Mouse (Mus musculus): ENCODE data around the gene Olfr945. TPM values are rescaled to one million over a fixed set of nuclear protein-coding genes. Genes with fewer than 3 reads are reported as not detected.

The Olfr945 gene
- not detected in 2 replicates for polyA plus RNA-seq (2012; rRNA removed; ENCODE audit: low replicate concordance)

DNA sequence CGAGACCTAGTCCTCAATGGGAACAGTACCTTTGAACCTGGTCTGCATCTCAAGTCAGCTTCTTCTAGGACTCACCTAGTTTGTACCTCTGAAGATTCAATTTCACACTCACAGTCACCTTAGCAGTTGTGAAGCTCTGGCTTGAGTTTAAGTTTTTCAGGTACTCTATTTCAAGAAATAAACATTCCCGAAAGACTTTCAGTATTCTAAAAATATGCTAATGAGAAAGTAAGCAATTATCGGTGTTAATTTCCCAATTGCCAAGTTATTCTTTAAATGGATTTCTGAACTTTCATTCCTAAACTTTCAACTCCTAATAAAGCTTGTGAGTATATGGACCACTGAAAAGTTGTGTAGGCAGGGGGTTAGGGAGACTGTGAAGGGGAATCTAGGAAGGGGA is at the start of gene Olfr945:
Gene Olfr945, minus strand, starts transcription at position 101 of the 400 bp plus-strand sequence.

DNA sequence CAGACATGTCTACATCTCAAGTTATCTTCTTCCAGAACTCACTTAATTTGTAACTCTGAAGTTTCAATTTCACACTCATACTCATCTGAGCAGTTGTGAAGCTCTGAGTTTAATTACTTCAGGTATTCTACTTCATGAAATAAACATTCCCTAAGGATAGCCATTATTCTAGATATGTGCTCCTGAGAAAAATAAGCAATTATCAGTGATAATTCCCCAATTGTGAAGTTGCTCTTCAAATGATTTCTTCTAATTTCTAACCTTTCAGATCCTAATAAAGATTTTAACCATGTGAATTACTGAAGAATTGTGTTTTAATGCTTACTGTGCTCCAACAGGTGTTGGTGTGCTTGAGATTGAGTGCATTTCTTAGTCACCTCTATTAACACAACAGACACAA is 49.3 kb upstream of the Olfr945 start, which contains the start of gene Olfr948:
Gene Olfr948, minus strand, starts transcription at position 101 of the 400 bp plus-strand sequence.

DNA sequence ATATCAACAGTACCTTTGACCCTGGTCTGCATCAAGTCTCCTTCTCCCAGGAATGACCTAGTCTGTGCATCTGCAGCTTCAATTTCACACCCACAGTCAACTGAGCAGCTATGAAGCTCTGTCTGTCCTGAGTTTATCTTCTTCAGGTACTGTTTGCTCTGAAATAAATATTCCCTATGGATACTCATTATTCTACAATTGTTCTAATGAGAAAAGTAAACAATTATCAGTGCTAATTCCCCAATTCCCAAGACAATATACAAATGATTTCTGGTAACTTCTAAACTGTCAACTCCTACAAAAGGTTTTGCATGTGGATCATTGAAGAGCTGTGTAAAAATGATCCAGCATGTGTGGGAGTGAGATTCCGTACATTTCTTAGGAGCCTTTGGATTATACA is 26.7 kb downstream of the Olfr945 start, which contains the start of gene Olfr1537:
Gene Olfr1537, minus strand, starts transcription at position 101 of the 400 bp plus-strand sequence.

Other genes with a start within 250 kb of the Olfr945 start
- gene Olfr937, start 211.9 kb downstream of the Olfr945 start, polyA plus RNA-seq (2012; rRNA removed; ENCODE audit: low replicate concordance), result not detected in 2 replicates
- gene Olfr938, start 197.9 kb downstream of the Olfr945 start, polyA plus RNA-seq (2012; rRNA removed; ENCODE audit: low replicate concordance), result not detected in 2 replicates
- gene Olfr27, start 148.7 kb downstream of the Olfr945 start, polyA plus RNA-seq (2012; rRNA removed; ENCODE audit: low replicate concordance), result not detected in 2 replicates
- gene Olfr943, start 110.5 kb downstream of the Olfr945 start, polyA plus RNA-seq (2012; rRNA removed; ENCODE audit: low replicate concordance), result not detected in 2 replicates
- not detected in 2 replicates for gene Olfr944, start 74.9 kb downstream of the Olfr945 start, polyA plus RNA-seq (2012; rRNA removed; ENCODE audit: low replicate concordance)
- not detected in 2 replicates for gene Olfr1537, start 26.8 kb downstream of the Olfr945 start, polyA plus RNA-seq (2012; rRNA removed; ENCODE audit: low replicate concordance)
- gene Olfr948, start 49.2 kb upstream of the Olfr945 start, polyA plus RNA-seq (2012; rRNA removed; ENCODE audit: low replicate concordance), result not detected in 2 replicates
- not detected in 2 replicates for gene Olfr951, start 110.6 kb upstream of the Olfr945 start, polyA plus RNA-seq (2012; rRNA removed; ENCODE audit: low replicate concordance)
- not detected in 2 replicates for gene Olfr952, start 150.3 kb upstream of the Olfr945 start, polyA plus RNA-seq (2012; rRNA removed; ENCODE audit: low replicate concordance)
- gene Olfr954, start 179.9 kb upstream of the Olfr945 start, polyA plus RNA-seq (2012; rRNA removed; ENCODE audit: low replicate concordance), result not detected in 2 replicates
- not detected in 2 replicates for gene Olfr955, start 195.1 kb upstream of the Olfr945 start, polyA plus RNA-seq (2012; rRNA removed; ENCODE audit: low replicate concordance)
- gene Olfr44, start 217.2 kb upstream of the Olfr945 start, polyA plus RNA-seq (2012; rRNA removed; ENCODE audit: low replicate concordance), result not detected in 2 replicates
- not detected in 2 replicates for gene Olfr957, start 239.0 kb upstream of the Olfr945 start, polyA plus RNA-seq (2012; rRNA removed; ENCODE audit: low replicate concordance)